Comparison of ENCODE assay signal across 8 mouse cellular contexts in the genomic region with DNA sequence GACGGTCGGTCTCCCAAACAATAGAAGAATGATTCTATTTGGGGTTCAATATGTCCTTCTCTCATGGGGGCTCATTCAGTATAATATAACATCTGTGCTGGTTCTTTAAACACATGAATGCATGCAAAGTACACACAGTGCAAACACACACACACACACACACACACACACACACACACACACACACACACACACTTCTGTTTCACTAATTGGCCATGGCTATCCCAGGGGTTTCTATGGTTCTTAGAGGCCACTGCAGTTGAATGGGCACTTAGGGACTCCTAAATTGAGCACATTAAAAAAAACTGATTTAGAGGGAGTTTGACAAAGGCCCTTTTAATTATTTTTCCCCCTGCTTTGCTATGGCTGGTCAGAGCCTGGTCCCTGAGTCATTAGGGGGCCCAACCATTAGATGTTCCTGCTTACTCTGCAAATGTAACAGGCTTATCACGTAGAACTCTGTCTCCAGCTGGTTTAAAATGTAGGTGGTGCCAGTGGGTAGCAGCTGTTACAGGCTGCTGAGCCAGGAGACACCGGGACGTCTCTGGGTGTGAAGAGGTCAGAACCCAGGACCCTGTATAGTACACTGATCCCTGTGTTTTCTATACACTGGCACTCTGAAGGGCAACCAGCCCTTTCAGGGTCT.
DNase-seq lines count a peak whose midpoint lies in the region; ATAC-seq and TF ChIP-seq lines count a peak whose summit lies in the region.
"Had no signal": no experiment of that assay in that cellular context is flagged by ENCODE, and none has a peak within 500 bp of the region (broad histone marks: within the 10 kb centered on the region; RNA-seq: fewer than 3 reads in every experiment).

No protein-coding gene starts in this region.

- no peak overlapping the region for H3K4me2 ChIP-seq in lung, postnatal 0 days (replicated peaks; ENCODE audit: low read depth, low read length)
- H3K4me2 ChIP-seq in forebrain, embryonic 15.5 days (replicated peaks), result peak overlapping the region; percentile 23
- peak overlapping the region; percentile 22; the same call in 1 of the 2 replicates for H3K4me2 ChIP-seq in limb, embryonic 13.5 days (replicated peaks)

- no peaks in the 10 kb centered on the region for H3K36me3 ChIP-seq in lung, postnatal 0 days (ENCODE audit: insufficient read depth, low read length)
- H3K36me3 ChIP-seq in forebrain, embryonic 15.5 days, result no peaks in the 10 kb centered on the region
- H3K36me3 ChIP-seq in limb, embryonic 13.5 days, result no peaks in the 10 kb centered on the region

- no peak for TF ChIP-seq CTCF in lung, postnatal 0 days (IDR thresholded peaks at IDR 0.05)

- H3K27ac ChIP-seq in lung, postnatal 0 days (ENCODE audit: low read length), result no peak overlapping the region
- H3K27ac ChIP-seq in forebrain, embryonic 15.5 days (replicated peaks), result peak overlapping the region; percentile 85
- H3K27ac ChIP-seq in limb, embryonic 13.5 days, result peak overlapping the region; percentile 44; the same call in 1 of the 2 replicates

- H3K9me3 ChIP-seq in lung, postnatal 0 days (ENCODE audit: low read length), result no peaks in the 10 kb centered on the region; the same call in 1 of the 2 replicates
- no peaks in the 10 kb centered on the region for H3K9me3 ChIP-seq in forebrain, embryonic 15.5 days
- H3K9me3 ChIP-seq in limb, embryonic 13.5 days, result no peaks in the 10 kb centered on the region

- peak; percentile 21 for DNase-seq in lung, postnatal 0 days (ENCODE audit: low spot score)
- DNase-seq in lung, postnatal 25 days (ENCODE audit: low spot score), result no peak
- DNase-seq in retina, postnatal 1 day, result peak; percentile 72
- DNase-seq in spleen, postnatal 14 days (ENCODE audit: low spot score in 2 of 2), result no peak
- no peak for DNase-seq in left cerebral cortex, postnatal 25 days (ENCODE audit: low spot score in 2 of 2)
- DNase-seq: thymus, adult 2 months had no signal

- intact Hi-C loops in left cerebral cortex, postnatal 25 days (cut with DNase I), result no loop called here

- no peak for TF ChIP-seq EP300 in lung, postnatal 0 days (IDR thresholded peaks at IDR 0.05)

- H3K4me1 ChIP-seq in lung, postnatal 0 days (ENCODE audit: insufficient read depth, low read depth, low read length), result no peaks in the 10 kb centered on the region
- H3K4me1 ChIP-seq in forebrain, embryonic 15.5 days, result peaks cover 33% of the 10 kb centered on the region
- H3K4me1 ChIP-seq in limb, embryonic 13.5 days, result peaks cover 35% of the 10 kb centered on the region

- no peaks in the 10 kb centered on the region for H3K27me3 ChIP-seq in lung, postnatal 0 days (replicated peaks; ENCODE audit: insufficient read depth, low read length)
- H3K27me3 ChIP-seq in forebrain, embryonic 15.5 days, result no peaks in the 10 kb centered on the region
- no peaks in the 10 kb centered on the region for H3K27me3 ChIP-seq in limb, embryonic 13.5 days

- no peak overlapping the region for H3K4me3 ChIP-seq in lung, postnatal 0 days (ENCODE audit: low read depth, low read length)
- no peak overlapping the region for H3K4me3 ChIP-seq in forebrain, embryonic 15.5 days
- no peak overlapping the region for H3K4me3 ChIP-seq in limb, embryonic 13.5 days

- no peak overlapping the region for H3K9ac ChIP-seq in lung, postnatal 0 days (replicated peaks; ENCODE audit: low read depth)
- H3K9ac ChIP-seq in forebrain, embryonic 15.5 days (replicated peaks), result no peak overlapping the region
- no peak overlapping the region for H3K9ac ChIP-seq in limb, embryonic 13.5 days

- ATAC-seq in lung, postnatal 0 days, result peak; percentile 40; the same call in 1 of the 2 replicates
- ATAC-seq in forebrain, embryonic 15.5 days (replicated peaks), result peak; percentile 85
- peak; percentile 75 for ATAC-seq in limb, embryonic 13.5 days (ENCODE audit: low FRiP score, low read depth)

- WGBS in lung, postnatal 0 days, result 35% methylated on average over 5 of the region's 5 CpGs
- under 1% methylated on average over 5 of the region's 5 CpGs for WGBS in forebrain, embryonic 15.5 days
- WGBS in limb, embryonic 13.5 days, result 33% methylated on average over 5 of the region's 5 CpGs

Comparison
In these comparisons a context has a peak if more than half of its experiments do, and no peak if none do; other contexts are left out.
1. DNase-seq: peak in lung, postnatal 0 days (single experiment) and retina, postnatal 1 day (single experiment); none in lung, postnatal 25 days (single experiment), spleen, postnatal 14 days (0 of 2) and left cerebral cortex, postnatal 25 days (0 of 2).
2. Peak in every context shown above with its lines, with median percentiles within 50 percentile points of each other: ATAC-seq.